Mouse (Mus musculus): Measurements from ENCODE around the gene Cfap299.

DNA sequence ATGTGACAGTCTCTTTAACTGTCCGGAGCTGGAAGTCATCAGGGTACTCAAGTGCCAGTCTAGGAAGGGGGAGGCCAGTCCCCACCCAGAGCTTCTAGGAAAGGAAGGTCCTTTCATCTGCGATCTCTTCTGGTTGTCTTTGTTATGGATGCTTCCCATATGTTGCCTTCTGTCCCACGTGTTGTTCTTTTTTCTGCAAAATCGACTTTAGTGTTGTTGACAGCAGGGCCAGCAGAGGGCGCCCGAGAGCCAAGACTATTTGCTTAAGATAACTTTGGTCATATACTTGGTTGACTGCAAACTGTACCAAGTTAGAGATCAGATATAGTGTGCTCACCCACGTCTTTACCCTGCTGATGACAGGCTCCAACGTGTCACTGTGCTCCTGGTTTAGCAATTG is 19.5 kb downstream of the Cfap299 start:
- TF ChIP-seq POLR2A (IDR thresholded peaks at IDR 0.05; ENCODE audit: borderline replicate concordance, low read depth, low read length) (no peak), CTCF (IDR thresholded peaks at IDR 0.05; ENCODE audit: low read depth, low read length) (peak; percentile 85)
